Mouse (Mus musculus): ENCODE data around the gene Nmt1. TPM values are rescaled to one million over a fixed set of nuclear protein-coding genes. Genes with fewer than 3 reads are reported as not detected.

The Nmt1 gene
- polyA plus RNA-seq, 1 experiment from 2014 or later, result 63.6 TPM

DNA sequence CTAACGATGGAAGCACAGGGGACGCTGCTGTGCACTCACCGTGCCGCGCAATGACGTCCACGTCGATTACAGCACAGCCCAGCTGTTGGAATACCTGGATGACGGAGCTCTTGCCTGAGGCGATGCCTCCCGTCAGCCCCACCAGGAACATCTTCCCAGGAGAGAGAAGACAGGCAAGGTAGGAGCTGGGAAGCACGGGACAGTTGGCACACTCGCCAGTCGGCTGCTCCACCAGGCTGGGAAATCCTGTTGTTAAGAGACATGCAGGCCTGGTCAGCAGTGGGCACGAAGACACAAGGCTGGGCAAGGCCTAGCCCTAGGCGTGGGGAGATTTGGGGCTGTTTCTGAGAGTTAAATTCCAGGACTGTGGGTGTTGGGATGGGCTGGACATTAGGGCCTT lies 27.9 kb upstream of the Nmt1 start:
- Histone ChIP-seq H3K9me3 (ENCODE audit: control insufficient read depth, low read length) (no peaks in the 10 kb centered on the region), H3K9ac (ENCODE audit: low read depth, low read length) (no peak overlapping the region), H3K4me1 (ENCODE audit: control insufficient read depth, insufficient read depth, low read length) (no peaks in the 10 kb centered on the region), H3K27ac (ENCODE audit: low read depth, low read length) (no peak overlapping the region), H3K27me3 (ENCODE audit: control insufficient read depth, insufficient read depth, low read length) (no peaks in the 10 kb centered on the region), H3K4me3 (ENCODE audit: low read length) (no peak overlapping the region), H3K4me2 (replicated peaks; ENCODE audit: low read depth, low read length) (no peak overlapping the region), H3K36me3 (ENCODE audit: control insufficient read depth, insufficient read depth, low read length) (peaks cover 51% of the 10 kb centered on the region)
- 94% methylated on average over 16 of the region's 16 CpGs for WGBS
- no peak for ATAC-seq (ENCODE audit: low FRiP score, low TSS enrichment)

DNA sequence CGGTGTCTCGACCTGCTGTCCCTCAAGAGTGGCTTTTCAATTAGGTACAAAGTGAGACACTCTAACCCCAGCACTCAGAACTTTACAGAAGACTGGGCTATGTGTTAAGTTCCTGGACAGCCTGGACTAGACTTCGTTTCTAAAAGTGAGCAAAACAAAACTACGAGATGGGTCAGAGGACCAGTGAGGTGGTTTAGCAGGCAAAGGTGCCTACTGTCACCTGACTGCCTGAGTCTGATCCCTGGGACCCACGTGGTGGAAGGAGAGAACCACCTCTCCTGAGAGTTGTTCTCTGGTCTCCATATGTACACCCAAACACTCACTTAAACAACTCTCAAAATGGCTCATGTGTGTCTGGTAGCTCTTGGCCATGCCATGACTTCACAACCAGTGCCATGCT lies 26.9 kb upstream of the Nmt1 start:
- Histone ChIP-seq H3K36me3 (ENCODE audit: control insufficient read depth, insufficient read depth, low read length) (peaks cover 41% of the 10 kb centered on the region), H3K4me2 (replicated peaks; ENCODE audit: low read depth, low read length) (no peak overlapping the region), H3K9ac (ENCODE audit: low read depth, low read length) (no peak overlapping the region), H3K4me1 (ENCODE audit: control insufficient read depth, insufficient read depth, low read length) (no peaks in the 10 kb centered on the region), H3K4me3 (ENCODE audit: low read length) (no peak overlapping the region), H3K27ac (ENCODE audit: low read depth, low read length) (no peak overlapping the region), H3K27me3 (ENCODE audit: control insufficient read depth, insufficient read depth, low read length) (no peaks in the 10 kb centered on the region), H3K9me3 (ENCODE audit: control insufficient read depth, low read length) (no peaks in the 10 kb centered on the region)
- WGBS, result 90% methylated on average over 5 of the region's 5 CpGs
- ATAC-seq (ENCODE audit: low FRiP score, low TSS enrichment), result no peak

DNA sequence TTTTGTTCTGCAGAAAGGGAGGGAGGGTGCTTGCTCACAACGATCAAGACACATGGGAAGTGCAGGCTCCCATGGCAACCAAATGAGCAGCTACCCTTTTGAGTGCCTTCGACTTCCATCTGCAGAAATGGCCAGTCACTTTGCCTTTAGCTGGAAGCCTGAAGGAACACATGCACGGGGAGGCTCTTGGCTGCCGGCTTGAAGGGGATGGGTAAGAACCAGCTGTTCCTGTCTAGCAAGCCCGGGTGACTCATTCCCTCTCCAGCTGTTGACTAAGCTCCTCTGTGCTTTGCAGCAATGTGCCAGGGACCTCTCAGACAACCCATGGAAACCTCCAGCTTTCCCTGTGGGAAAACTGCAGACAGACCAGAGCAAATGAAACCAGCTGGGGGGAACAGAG lies 24.8 kb upstream of the Nmt1 start:
- ATAC-seq (ENCODE audit: low FRiP score, low TSS enrichment), result no peak
- H3K9ac ChIP-seq (ENCODE audit: low read depth, low read length), result no peak overlapping the region

DNA sequence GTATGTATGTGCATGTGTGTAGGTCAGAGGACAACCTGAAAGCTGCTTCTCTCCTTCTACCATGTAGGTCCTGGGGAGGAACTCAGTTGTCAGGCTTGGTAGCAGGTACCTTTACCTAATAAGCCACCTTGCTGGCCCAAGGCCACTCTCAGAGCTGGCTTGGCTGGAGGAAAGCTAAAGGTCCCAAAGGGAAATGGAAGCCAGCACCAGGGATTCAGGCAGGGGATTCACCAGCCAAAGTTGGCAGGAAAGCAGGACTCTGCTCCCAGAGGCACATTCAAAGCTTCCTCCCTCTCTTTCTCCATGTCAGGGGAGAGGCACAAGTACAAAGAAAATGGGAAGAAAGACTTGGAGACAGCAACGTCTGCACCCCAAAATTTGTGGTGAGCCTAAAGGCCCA lies 23.1 kb upstream of the Nmt1 start:
- Histone ChIP-seq H3K4me1 (ENCODE audit: control insufficient read depth, insufficient read depth, low read length) (0 out of 2 replicates have a peak, but pooled peaks cover 4% of the 10 kb centered on the region), H3K36me3 (ENCODE audit: control insufficient read depth, insufficient read depth, low read length) (peaks cover 17% of the 10 kb centered on the region; the same call in 1 of the 2 replicates), H3K27ac (ENCODE audit: low read depth, low read length) (no peak overlapping the region), H3K9ac (ENCODE audit: low read depth, low read length) (no peak overlapping the region), H3K9me3 (ENCODE audit: control insufficient read depth, low read length) (no peaks in the 10 kb centered on the region), H3K4me2 (replicated peaks; ENCODE audit: low read depth, low read length) (no peak overlapping the region), H3K4me3 (ENCODE audit: low read length) (no peak overlapping the region), H3K27me3 (ENCODE audit: control insufficient read depth, insufficient read depth, low read length) (no peaks in the 10 kb centered on the region)
- WGBS, result 88% methylated on average over 1 of the region's 1 CpGs
- ATAC-seq (ENCODE audit: low FRiP score, low TSS enrichment), result no peak

More for the DNA sequence above, 24.8 kb upstream of the Nmt1 start:
- no peaks in the 10 kb centered on the region for H3K27me3 ChIP-seq (ENCODE audit: control insufficient read depth, insufficient read depth, low read length)
- H3K27ac ChIP-seq (ENCODE audit: low read depth, low read length), result no peak overlapping the region
- WGBS, result 49% methylated on average over 5 of the region's 5 CpGs
- H3K36me3 ChIP-seq (ENCODE audit: control insufficient read depth, insufficient read depth, low read length), result peaks cover 27% of the 10 kb centered on the region
- H3K4me2 ChIP-seq (replicated peaks; ENCODE audit: low read depth, low read length), result no peak overlapping the region
- H3K9me3 ChIP-seq (ENCODE audit: control insufficient read depth, low read length), result no peaks in the 10 kb centered on the region
- H3K4me3 ChIP-seq (ENCODE audit: low read length), result no peak overlapping the region
- H3K4me1 ChIP-seq (ENCODE audit: control insufficient read depth, insufficient read depth, low read length), result 0 out of 2 replicates have a peak, but pooled peaks cover 4% of the 10 kb centered on the region

DNA sequence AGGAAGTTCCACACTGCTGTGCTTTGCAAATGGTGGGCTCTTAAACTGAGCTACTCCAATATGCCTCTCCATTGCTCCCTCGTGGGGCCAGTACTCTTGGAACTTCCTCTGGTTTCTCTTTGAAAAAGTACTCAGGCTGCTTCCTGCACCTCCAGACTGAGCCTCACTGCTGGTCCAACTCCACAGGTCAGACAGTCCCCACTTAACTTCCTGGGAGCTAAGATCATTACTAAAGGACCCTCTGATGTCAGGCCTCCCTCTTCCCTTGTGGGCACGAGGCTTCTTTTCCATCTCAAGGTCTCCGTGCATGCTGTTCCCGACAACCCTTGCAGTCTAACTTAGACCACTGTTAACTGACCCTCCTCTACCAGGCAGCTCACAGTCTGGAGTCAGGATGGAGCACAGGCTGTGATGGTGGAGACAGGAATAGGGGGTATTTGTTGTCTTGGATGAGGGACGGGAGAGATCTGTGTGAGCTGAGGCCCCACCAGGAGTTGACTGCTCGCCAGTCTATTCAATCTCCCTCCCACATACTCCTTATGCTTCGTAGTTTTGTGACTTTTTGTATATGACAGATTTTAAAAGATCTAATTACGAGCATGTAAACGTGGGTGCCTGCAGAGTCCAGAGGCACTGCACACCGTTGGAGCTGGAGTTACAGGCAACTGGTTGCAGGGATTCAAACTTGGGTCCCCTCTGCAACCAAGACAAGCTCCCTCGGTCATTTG lies 22.6 kb upstream of the Nmt1 start:
- no peak overlapping the region for H3K4me2 ChIP-seq (replicated peaks; ENCODE audit: low read depth, low read length)
- H3K9ac ChIP-seq (ENCODE audit: low read depth, low read length), result no peak overlapping the region
- peaks cover 13% of the 10 kb centered on the region; the same call in 1 of the 2 replicates for H3K36me3 ChIP-seq (ENCODE audit: control insufficient read depth, insufficient read depth, low read length)
- no peaks in the 10 kb centered on the region for H3K27me3 ChIP-seq (ENCODE audit: control insufficient read depth, insufficient read depth, low read length)
- H3K27ac ChIP-seq (ENCODE audit: low read depth, low read length), result no peak overlapping the region
- no peaks in the 10 kb centered on the region for H3K9me3 ChIP-seq (ENCODE audit: control insufficient read depth, low read length)
- 0 out of 2 replicates have a peak, but pooled peaks cover 4% of the 10 kb centered on the region for H3K4me1 ChIP-seq (ENCODE audit: control insufficient read depth, insufficient read depth, low read length)
- 80% methylated on average over 11 of the region's 11 CpGs for WGBS
- no peak overlapping the region for H3K4me3 ChIP-seq (ENCODE audit: low read length)
- ATAC-seq (ENCODE audit: low FRiP score, low TSS enrichment), result no peak

DNA sequence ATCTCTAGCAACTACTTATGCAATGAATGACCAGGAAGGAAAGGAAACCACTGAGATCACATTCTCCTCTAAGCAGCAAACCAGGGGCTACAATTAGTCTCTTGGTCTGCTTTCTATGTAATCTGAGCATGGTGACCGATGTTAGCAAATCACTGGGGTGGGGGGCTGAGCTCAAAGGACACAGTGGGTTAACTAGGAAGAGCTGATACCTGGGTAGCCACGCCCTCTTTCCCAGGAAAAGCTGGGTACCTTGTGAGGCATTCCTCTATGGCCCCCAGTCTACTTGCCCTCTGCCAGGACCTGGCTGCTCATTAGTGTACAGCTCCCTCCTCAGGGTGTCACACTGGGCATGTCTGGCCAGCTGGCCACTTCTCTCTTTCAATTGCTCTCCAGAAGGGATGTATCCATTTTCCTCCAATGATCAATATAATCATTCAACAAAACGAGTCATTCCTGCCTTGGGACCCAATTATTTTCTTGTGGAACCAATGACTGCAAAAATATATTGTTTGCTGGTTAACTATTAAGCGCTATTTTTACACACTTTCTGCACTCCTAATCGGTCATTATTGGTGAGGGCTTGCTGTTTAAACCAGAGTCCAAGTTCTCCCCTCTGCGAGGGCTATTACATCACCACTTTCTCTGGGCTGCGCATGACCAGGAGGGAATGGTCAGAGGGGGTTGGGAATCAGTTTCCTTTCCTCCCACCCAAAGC lies 21.5 kb upstream of the Nmt1 start:
- ATAC-seq (ENCODE audit: low FRiP score, low TSS enrichment), result no peak
- WGBS, result 82% methylated on average over 7 of the region's 7 CpGs
- 0 out of 2 replicates have a peak, but pooled peaks cover 4% of the 10 kb centered on the region for H3K4me1 ChIP-seq (ENCODE audit: control insufficient read depth, insufficient read depth, low read length)
- H3K27ac ChIP-seq (ENCODE audit: low read depth, low read length), result no peak overlapping the region
- no peak overlapping the region for H3K4me2 ChIP-seq (replicated peaks; ENCODE audit: low read depth, low read length)
- no peaks in the 10 kb centered on the region for H3K27me3 ChIP-seq (ENCODE audit: control insufficient read depth, insufficient read depth, low read length)
- peaks cover 13% of the 10 kb centered on the region; the same call in 1 of the 2 replicates for H3K36me3 ChIP-seq (ENCODE audit: control insufficient read depth, insufficient read depth, low read length)
- no peaks in the 10 kb centered on the region for H3K9me3 ChIP-seq (ENCODE audit: control insufficient read depth, low read length)
- no peak overlapping the region for H3K4me3 ChIP-seq (ENCODE audit: low read length)
- H3K9ac ChIP-seq (ENCODE audit: low read depth, low read length), result no peak overlapping the region

DNA sequence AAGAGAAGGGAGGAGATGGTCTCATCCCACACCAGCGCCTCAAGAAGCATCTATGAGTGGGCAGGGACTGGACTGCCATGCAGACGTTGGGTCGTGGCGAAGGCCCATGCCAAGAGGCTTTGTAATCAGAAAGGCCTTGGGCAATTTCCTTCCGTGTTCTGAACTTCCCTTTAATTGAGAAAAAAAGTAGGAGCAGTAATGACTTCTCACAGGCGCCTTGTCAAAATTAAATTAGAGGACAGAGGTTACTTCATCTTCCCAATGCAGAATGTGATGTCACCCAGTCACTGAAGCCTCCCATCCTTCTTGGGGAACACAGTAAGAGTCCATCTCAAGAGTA lies 21.0 kb upstream of the Nmt1 start:
- no peaks in the 10 kb centered on the region for H3K9me3 ChIP-seq (ENCODE audit: control insufficient read depth, low read length)
- no peak overlapping the region for H3K9ac ChIP-seq (ENCODE audit: low read depth, low read length)
- H3K27ac ChIP-seq (ENCODE audit: low read depth, low read length), result no peak overlapping the region
- H3K4me2 ChIP-seq (replicated peaks; ENCODE audit: low read depth, low read length), result no peak overlapping the region
- 85% methylated on average over 6 of the region's 6 CpGs for WGBS
- H3K27me3 ChIP-seq (ENCODE audit: control insufficient read depth, insufficient read depth, low read length), result no peaks in the 10 kb centered on the region
- ATAC-seq (ENCODE audit: low FRiP score, low TSS enrichment), result no peak
- H3K4me3 ChIP-seq (ENCODE audit: low read length), result no peak overlapping the region
- H3K36me3 ChIP-seq (ENCODE audit: control insufficient read depth, insufficient read depth, low read length), result peaks cover 13% of the 10 kb centered on the region; the same call in 1 of the 2 replicates
- H3K4me1 ChIP-seq (ENCODE audit: control insufficient read depth, insufficient read depth, low read length), result 0 out of 2 replicates have a peak, but pooled peaks cover 4% of the 10 kb centered on the region

DNA sequence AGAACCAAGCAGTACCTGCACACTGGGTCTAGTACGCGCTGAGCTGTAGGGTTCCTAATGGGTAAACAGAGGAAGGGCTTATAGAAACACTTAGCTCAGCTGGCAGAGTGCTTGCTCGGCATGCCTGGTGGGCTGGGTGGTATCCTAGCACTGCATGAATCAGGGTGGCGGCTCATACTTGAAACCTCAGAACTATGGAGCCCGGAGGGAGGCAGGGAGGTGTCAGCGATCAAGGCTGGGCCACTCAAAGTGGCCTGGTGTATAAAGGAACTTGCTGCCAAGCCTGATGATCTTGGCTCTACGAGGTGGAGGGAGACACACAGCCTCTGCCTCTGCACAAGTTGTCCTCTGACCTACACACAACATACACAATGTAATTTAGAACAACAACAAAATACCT lies 19.4 kb upstream of the Nmt1 start:
- no peaks in the 10 kb centered on the region for H3K27me3 ChIP-seq (ENCODE audit: control insufficient read depth, insufficient read depth, low read length)
- H3K27ac ChIP-seq (ENCODE audit: low read depth, low read length), result no peak overlapping the region
- no peaks in the 10 kb centered on the region for H3K9me3 ChIP-seq (ENCODE audit: control insufficient read depth, low read length)
- WGBS, result 85% methylated on average over 7 of the region's 7 CpGs
- peaks cover 16% of the 10 kb centered on the region for H3K36me3 ChIP-seq (ENCODE audit: control insufficient read depth, insufficient read depth, low read length)
- no peak overlapping the region for H3K4me2 ChIP-seq (replicated peaks; ENCODE audit: low read depth, low read length)
- no peak for ATAC-seq (ENCODE audit: low FRiP score, low TSS enrichment)
- H3K4me1 ChIP-seq (ENCODE audit: control insufficient read depth, insufficient read depth, low read length), result 0 out of 2 replicates have a peak, but pooled peaks cover 4% of the 10 kb centered on the region
- H3K4me3 ChIP-seq (ENCODE audit: low read length), result no peak overlapping the region
- no peak overlapping the region for H3K9ac ChIP-seq (ENCODE audit: low read depth, low read length)

DNA sequence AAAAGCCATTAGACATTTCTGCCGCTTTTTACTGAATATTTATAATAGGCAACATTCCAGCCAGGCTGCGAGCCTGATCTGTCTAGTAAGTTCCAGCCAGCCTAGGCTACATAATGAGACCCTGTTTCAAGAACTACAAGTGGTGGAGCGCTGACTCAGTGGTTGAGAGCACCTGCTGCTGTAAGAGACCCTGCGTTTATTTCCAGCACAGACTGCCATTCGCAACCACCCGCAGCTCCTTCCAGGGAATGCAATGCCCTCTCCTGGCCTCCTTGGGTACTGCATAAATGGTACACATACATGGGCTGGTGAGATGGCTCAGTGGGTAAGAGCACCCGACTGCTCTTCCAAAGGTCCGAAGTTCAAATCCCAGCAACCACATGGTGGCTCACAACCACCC lies 18.8 kb upstream of the Nmt1 start:
- Histone ChIP-seq H3K9me3 (ENCODE audit: control insufficient read depth, low read length) (no peaks in the 10 kb centered on the region), H3K27ac (ENCODE audit: low read depth, low read length) (no peak overlapping the region), H3K9ac (ENCODE audit: low read depth, low read length) (no peak overlapping the region), H3K4me2 (replicated peaks; ENCODE audit: low read depth, low read length) (no peak overlapping the region), H3K4me3 (ENCODE audit: low read length) (no peak overlapping the region), H3K27me3 (ENCODE audit: control insufficient read depth, insufficient read depth, low read length) (no peaks in the 10 kb centered on the region), H3K4me1 (ENCODE audit: control insufficient read depth, insufficient read depth, low read length) (0 out of 2 replicates have a peak, but pooled peaks cover 4% of the 10 kb centered on the region), H3K36me3 (ENCODE audit: control insufficient read depth, insufficient read depth, low read length) (peaks cover 16% of the 10 kb centered on the region)
- ATAC-seq (ENCODE audit: low FRiP score, low TSS enrichment), result no peak
- WGBS, result 92% methylated on average over 8 of the region's 8 CpGs

All from kidney, embryonic 14.5 days (tissue).